Mouse (Mus musculus): ENCODE measurements around the gene Gstm6.

- TF ChIP-seq CTCF (conservative IDR thresholded peaks at IDR 0.05; ENCODE audit: low read length) (no peak), POU5F1 (IDR thresholded peaks at IDR 0.05; ENCODE audit: borderline replicate concordance, low read length) (no peak)
Observed at GRCm38 (mm10) chr3:107982726-107983125, 39.2 kb upstream of the Gstm6 start.

Measured in E14TG2a.4 (cell line).